Mouse (Mus musculus) CH12.LX (cell line): ENCODE results near the gene Itgam. TPM values are rescaled to one million over a fixed set of nuclear protein-coding genes. Genes with fewer than 3 reads are reported as not detected.

Experiments used
- DNase-seq: peaks from one replicate; pipeline ENCODE4 v3.0.0-alpha.2; 2013; ENCODE audit errors: extremely low read depth
- H3K27ac ChIP-seq: 2 replicates; pipeline ENCODE4 v1.5.1; 2012; ENCODE audit warnings: low read depth, mild to moderate bottlenecking, control low read depth, moderate library complexity; ENCODE audit not compliant: insufficient read depth
- H3K27me3 ChIP-seq: replicated peaks from 2 replicates; pipeline ENCODE3; 2012; ENCODE audit warnings: inconsistent platforms
- H3K36me3 ChIP-seq, 2 experiments: replicated peaks in 1 of 2; 2 replicates each; pipeline versions ENCODE3 to v1.6.1; 2012; ENCODE audit warnings: inconsistent platforms in 1 of 2, low read length in 1 of 2, mild to moderate bottlenecking in 1 of 2, mixed read lengths in 1 of 2, moderate library complexity in 1 of 2; ENCODE audit not compliant: control insufficient read depth in 1 of 2, insufficient read depth in 1 of 2
- H3K4me1 ChIP-seq, 2 experiments: 2 replicates each; pipeline ENCODE4 v1.6.1; 2012; ENCODE audit warnings: inconsistent platforms in 1 of 2, moderate library complexity in 1 of 2; ENCODE audit not compliant: insufficient read depth in 2 of 2, control insufficient read depth in 1 of 2
- H3K4me2 ChIP-seq: 2 replicates; pipeline ENCODE4 v1.6.1; 2012; ENCODE audit warnings: low read depth, mild to moderate bottlenecking, control low read depth; ENCODE audit not compliant: poor library complexity, insufficient read depth, severe bottlenecking
- H3K4me3 ChIP-seq, 3 experiments: fragments of 150-350 bp in 1 of 3; sonication (generic) in 1 of 3; replicated peaks in 1 of 3; 2 replicates each; pipeline versions ENCODE3 to v1.5.1; 2011 to 2012; ENCODE audit warnings: low read depth in 2 of 3, low read length in 2 of 3, mild to moderate bottlenecking in 2 of 3, moderate library complexity in 2 of 3, control low read depth in 1 of 3, improper control_type of control experiment in 1 of 3, inconsistent platforms in 1 of 3, mixed read lengths in 1 of 3; ENCODE audit not compliant: poor library complexity in 1 of 3
- H3K79me2 ChIP-seq: replicated peaks from 2 replicates; pipeline ENCODE4 v1.6.1; 2012; ENCODE audit warnings: mild to moderate bottlenecking, moderate library complexity; ENCODE audit not compliant: control insufficient read depth, poor library complexity, insufficient read depth, severe bottlenecking; ENCODE audit errors: extremely low read depth
- H3K9ac ChIP-seq: 2 replicates; pipeline ENCODE4 v1.6.1; 2012; ENCODE audit warnings: low read depth, mild to moderate bottlenecking, control low read depth, moderate library complexity; ENCODE audit not compliant: insufficient read depth
- H3K9me3 ChIP-seq: replicated peaks from 2 replicates; pipeline ENCODE3; 2012; ENCODE audit warnings: low read length, inconsistent platforms, mixed read lengths
- CHD1 ChIP-seq: IDR thresholded peaks from 2 replicates; pipeline ENCODE4 v1.6.1; 2012; ENCODE audit warnings: low read depth, low read length, improper control_type of control experiment, inconsistent platforms
- CHD2 ChIP-seq: IDR thresholded peaks from 2 replicates; pipeline ENCODE4 v1.6.1; 2011; ENCODE audit warnings: low read length, improper control_type of control experiment
- CTCF ChIP-seq, 2 experiments: IDR thresholded peaks in 1 of 2; conservative IDR thresholded peaks in 1 of 2; 2 replicates each; pipeline ENCODE4 v1.5.1; 2011 to 2012; ENCODE audit warnings: low read depth in 2 of 2, low read length in 2 of 2, improper control_type of control experiment in 1 of 2, inconsistent platforms in 1 of 2, mild to moderate bottlenecking in 1 of 2, moderate library complexity in 1 of 2
- E2F4 ChIP-seq: IDR thresholded peaks from 2 replicates; pipeline ENCODE4 v1.6.1; 2011; ENCODE audit warnings: low read depth, low read length, improper control_type of control experiment; ENCODE audit not compliant: insufficient replicate concordance
- ELF1 ChIP-seq: IDR thresholded peaks from 2 replicates; pipeline ENCODE4 v1.6.1; 2014; ENCODE audit warnings: low read depth, mild to moderate bottlenecking, inconsistent platforms, low read length, improper control_type of control experiment
- ETS1 ChIP-seq: conservative IDR thresholded peaks from 2 replicates; pipeline ENCODE4 v1.6.1; 2012; ENCODE audit warnings: low read depth, mild to moderate bottlenecking, inconsistent platforms, low read length, improper control_type of control experiment, moderate library complexity
- GABPA ChIP-seq: IDR thresholded peaks from 2 replicates; pipeline ENCODE4 v1.6.1; 2012; ENCODE audit warnings: low read depth, low read length, improper control_type of control experiment, inconsistent platforms; ENCODE audit not compliant: insufficient replicate concordance
- IRF4 ChIP-seq: IDR thresholded peaks from 2 replicates; pipeline ENCODE4 v1.6.1; 2014; ENCODE audit warnings: low read depth, mild to moderate bottlenecking, inconsistent platforms, low read length, improper control_type of control experiment
- JUN ChIP-seq: IDR thresholded peaks from 2 replicates; pipeline ENCODE4 v1.6.1; 2011; ENCODE audit warnings: low read depth, mild to moderate bottlenecking, low read length, improper control_type of control experiment, moderate library complexity; ENCODE audit not compliant: insufficient read depth
- JUND ChIP-seq: conservative IDR thresholded peaks from 2 replicates; pipeline ENCODE4 v1.6.1; 2011; ENCODE audit warnings: low read depth, low read length, improper control_type of control experiment
- KAT2A ChIP-seq: IDR thresholded peaks from 2 replicates; pipeline ENCODE4 v1.6.1; 2012; ENCODE audit warnings: low read length, improper control_type of control experiment, inconsistent platforms; ENCODE audit not compliant: insufficient replicate concordance
- MAFK ChIP-seq: IDR thresholded peaks from 2 replicates; pipeline ENCODE4 v1.6.1; 2011; ENCODE audit warnings: low read length, improper control_type of control experiment; ENCODE audit not compliant: insufficient replicate concordance
- MAX ChIP-seq: IDR thresholded peaks from 2 replicates; pipeline ENCODE4 v1.6.1; 2011; ENCODE audit warnings: low read length, improper control_type of control experiment
- MXI1 ChIP-seq: IDR thresholded peaks from 2 replicates; pipeline ENCODE4 v1.6.1; 2011; ENCODE audit warnings: mild to moderate bottlenecking, low read depth, low read length, improper control_type of control experiment
- MYC ChIP-seq: IDR thresholded peaks from 2 replicates; pipeline ENCODE4 v1.6.1; 2011; ENCODE audit warnings: low read depth, mild to moderate bottlenecking, improper control_type of control experiment, low read length
- NELFE ChIP-seq: IDR thresholded peaks from 2 replicates; pipeline ENCODE4 v1.6.1; 2011; ENCODE audit warnings: low read depth, low read length, improper control_type of control experiment
- POLR2A ChIP-seq: IDR thresholded peaks from 2 replicates; pipeline ENCODE4 v1.6.1; 2011; ENCODE audit warnings: low read depth, mild to moderate bottlenecking, improper control_type of control experiment, low read length
- POLR2AphosphoS2 ChIP-seq: IDR thresholded peaks from 2 replicates; pipeline ENCODE4 v1.6.1; 2011; ENCODE audit warnings: low read depth, low read length, improper control_type of control experiment
- RCOR1 ChIP-seq: conservative IDR thresholded peaks from 2 replicates; pipeline ENCODE4 v1.6.1; 2012; ENCODE audit warnings: low read depth, mild to moderate bottlenecking, inconsistent platforms, low read length, improper control_type of control experiment
- SIN3A ChIP-seq: IDR thresholded peaks from 2 replicates; pipeline ENCODE4 v1.6.1; 2012; ENCODE audit warnings: low read length, improper control_type of control experiment, inconsistent platforms
- SMC3 ChIP-seq: IDR thresholded peaks from 2 replicates; pipeline ENCODE4 v1.6.1; 2011; ENCODE audit warnings: low read depth, low read length, improper control_type of control experiment
- TBP ChIP-seq: conservative IDR thresholded peaks from 2 replicates; pipeline ENCODE4 v1.6.1; 2011; ENCODE audit warnings: low read depth, low read length, improper control_type of control experiment
- TCF12 ChIP-seq: IDR thresholded peaks from 2 replicates; pipeline ENCODE4 v1.6.1; 2014; ENCODE audit warnings: low read depth, mild to moderate bottlenecking, inconsistent platforms, low read length, improper control_type of control experiment
- UBTF ChIP-seq: IDR thresholded peaks from 2 replicates; pipeline ENCODE4 v1.6.1; 2012; ENCODE audit warnings: low read depth, mild to moderate bottlenecking, inconsistent platforms, low read length, improper control_type of control experiment, moderate library complexity
- USF1 ChIP-seq: IDR thresholded peaks from 2 replicates; pipeline ENCODE4 v1.6.1; 2014; ENCODE audit warnings: low read depth, mild to moderate bottlenecking, inconsistent platforms, low read length, improper control_type of control experiment
- USF2 ChIP-seq: conservative IDR thresholded peaks from 2 replicates; pipeline ENCODE4 v1.6.1; 2011; ENCODE audit warnings: low read depth, low read length, improper control_type of control experiment
- ZC3H11A ChIP-seq: IDR thresholded peaks from 2 replicates; pipeline ENCODE4 v1.6.1; 2012; ENCODE audit warnings: low read depth, mild to moderate bottlenecking, inconsistent platforms, low read length, improper control_type of control experiment
- ZMIZ1 ChIP-seq: IDR thresholded peaks from 2 replicates; pipeline ENCODE4 v1.6.1; 2012; ENCODE audit warnings: low read depth, mild to moderate bottlenecking, inconsistent platforms, low read length, improper control_type of control experiment
- ZNF384 ChIP-seq: IDR thresholded peaks from 2 replicates; pipeline ENCODE4 v1.6.1; 2012; ENCODE audit warnings: low read depth, low read length, improper control_type of control experiment, inconsistent platforms
- dilution Hi-C: fragments of 300-500 bp; cut with MboI; formaldehyde crosslinking; loops from 2 replicates; pipeline ENCODE4 v1.14.3; 2020; ENCODE audit warnings: low sequenced_read_pairs; ENCODE audit not compliant: extremely low pct_unique_long_range_greater_than_20kb, extremely low pct_ligation_motif_present
- in situ Hi-C: fragments of 300-500 bp; cut with MboI; formaldehyde crosslinking; loops from 3 replicates; pipeline ENCODE4 v1.14.3; 2019; ENCODE audit warnings: low sequenced_read_pairs, low pct_ligation_motif_present, low pct_unique_long_range_greater_than_20kb, mixed read lengths
- polyA plus RNA-seq: library from polyadenylated mRNA; unstranded; fragments of >175 nt; gene quantifications from 2 replicates; pipeline ENCODE4 v1.2.1, GENCODE M21; 2012; ENCODE audit warnings: low read depth; ENCODE audit not compliant: insufficient read length
- total RNA-seq, 2 experiments: library from RNA; depleted of rRNA; stranded (reverse); fragments of 300-350 nt in 1 of 2; fragments of >200 nt in 1 of 2; gene quantifications; 2 replicates each; pipeline ENCODE4 v1.2.3; 2012 to 2014

Gene Itgam
- total and polyA plus RNA-seq, 3 experiments, result 0.13 to 1.1 (median 0.48) TPM

DNA sequence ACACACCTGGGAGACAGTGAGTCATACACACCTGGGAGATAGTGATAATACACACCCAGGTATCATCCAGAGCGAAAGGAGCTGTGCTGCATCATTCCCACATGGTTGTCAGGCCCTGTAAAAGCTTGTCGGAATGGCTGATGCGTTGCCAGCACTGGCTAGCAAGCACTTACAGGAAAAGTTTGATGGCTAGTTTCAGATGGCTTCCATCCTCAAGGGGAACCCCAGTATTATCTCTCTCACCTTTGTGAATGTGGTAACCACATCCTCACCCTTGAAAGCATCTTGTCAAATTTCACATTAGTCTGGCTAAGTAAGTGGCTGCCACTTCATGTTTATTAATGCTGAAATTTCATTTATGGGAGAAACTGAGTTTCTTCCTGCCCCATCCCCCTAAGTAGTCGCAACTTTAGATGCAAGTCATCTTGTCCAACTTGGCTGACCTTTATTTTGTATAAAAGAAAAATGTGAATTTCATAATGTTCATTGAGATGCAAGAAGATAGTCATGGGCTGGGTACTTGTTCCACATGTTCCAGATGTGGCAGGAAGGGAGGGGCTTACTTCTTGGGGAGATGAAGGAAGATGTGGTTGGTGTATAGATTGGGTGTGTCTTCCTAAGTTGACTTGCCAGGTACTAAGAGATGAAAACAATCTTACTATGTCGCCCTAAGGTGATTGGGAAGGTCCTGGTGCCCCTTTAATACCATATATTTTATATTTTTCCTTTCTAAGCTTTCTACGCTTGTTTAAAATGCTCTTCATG lies 57.5 kb downstream of the Itgam start:
- H3K79me2 ChIP-seq, result no peaks in the 10 kb centered on the region
- H3K4me1 ChIP-seq, result no peaks in the 10 kb centered on the region; a peak in 1 of 4 replicates
- H3K36me3 ChIP-seq, result no peaks in the 10 kb centered on the region
- H3K4me2 ChIP-seq, result no peak overlapping the region
- TF ChIP-seq ELF1 (no peak), USF1 (no peak), MAX (no peak), USF2 (no peak), MAFK (no peak), IRF4 (no peak), KAT2A (no peak), MYC (no peak), NELFE (no peak), CTCF (conservative IDR thresholded peaks at IDR 0.05 in 1 of 2, IDR thresholded peaks at IDR 0.05 in 1 of 2; ENCODE audit: low read depth in 2 of 2, low read length in 2 of 2) (no peak), RCOR1 (no peak), ZNF384 (no peak), TBP (no peak), ZMIZ1 (no peak)
- TF ChIP-seq, all 38 proteins: peak for 0
- H3K9ac ChIP-seq, result no peak overlapping the region
- dilution Hi-C loops (no loop called here), in situ Hi-C loops (no loop called here)
- H3K27ac ChIP-seq, result no peak overlapping the region
- peaks cover 2% of the 10 kb centered on the region for H3K9me3 ChIP-seq
- peaks cover 18% of the 10 kb centered on the region for H3K27me3 ChIP-seq
- DNase-seq, result no peak
- H3K4me3 ChIP-seq, result no peak overlapping the region

DNA sequence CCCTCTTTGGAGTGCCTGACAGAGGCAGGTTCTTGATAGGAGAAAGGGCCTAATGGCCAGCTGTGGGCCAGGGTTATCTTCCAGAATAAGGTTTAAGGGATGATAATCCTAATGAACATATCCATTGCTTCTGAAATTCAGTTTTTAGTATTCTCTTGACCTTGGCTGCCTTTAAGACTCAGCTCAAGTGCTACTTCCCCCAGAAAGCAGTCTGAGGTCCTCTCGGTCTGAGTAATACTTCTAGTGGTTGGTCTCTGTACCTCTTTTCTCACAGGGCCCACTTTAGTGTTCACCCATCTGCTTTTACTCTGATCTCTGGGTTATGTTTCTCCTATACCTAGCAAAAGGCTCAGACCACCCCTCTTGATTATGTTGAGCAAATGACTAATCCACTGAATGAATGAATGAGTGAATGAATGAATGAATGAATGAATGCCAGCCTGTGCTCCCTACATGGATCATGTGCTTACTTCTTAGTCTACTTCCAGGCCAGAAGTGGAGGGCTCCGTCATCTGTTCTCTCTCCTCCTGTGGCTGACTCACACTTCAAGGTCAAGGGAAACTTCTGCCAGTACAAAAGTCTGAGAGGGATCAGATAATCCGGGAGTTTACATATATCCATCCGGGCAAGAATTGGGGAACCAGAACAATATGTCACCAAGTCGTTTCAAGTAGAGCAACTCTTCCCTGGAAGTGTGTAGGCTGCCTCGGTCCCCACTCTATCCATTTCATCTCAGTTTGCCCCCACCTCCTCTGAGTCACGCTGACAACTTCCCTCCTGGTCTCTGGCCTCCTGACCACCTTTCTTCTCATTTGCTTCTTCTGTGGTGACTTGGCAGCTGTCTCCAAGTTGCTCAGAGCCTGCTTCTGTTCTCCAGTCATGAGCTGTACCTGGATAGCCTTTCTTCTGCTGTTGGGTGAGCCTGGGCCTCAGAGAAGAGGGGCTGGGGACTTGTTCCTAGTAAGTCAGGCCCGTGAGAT lies 66.6 kb downstream of the Itgam start, which contains the start of gene Itgax:
Gene Itgax (plus strand): TSS at position 807 of the 980 bp plus-strand sequence.
- Histone ChIP-seq H3K36me3 (no peaks in the 10 kb centered on the region), H3K27ac (no peak within 1 kb of the TSS), H3K9me3 (no peaks in the 10 kb centered on the region), H3K79me2 (no peaks in the 10 kb centered on the region), H3K4me1 (peaks cover 7 to 48% of the 10 kb centered on the region in 2 experiments), H3K4me3 (no peak within 1 kb of the TSS), H3K9ac (peak within 1 kb of the TSS; percentile 1; the same call in 1 of the 2 replicates), H3K4me2 (no peak within 1 kb of the TSS), H3K27me3 (no peaks in the 10 kb centered on the region)
- dilution Hi-C loops, result no loop called here
- peak; percentile 53 for DNase-seq
- in situ Hi-C loops, result no loop called here
- TF ChIP-seq SIN3A (no peak), KAT2A (no peak), POLR2A (no peak), POLR2AphosphoS2 (no peak), ZC3H11A (no peak), JUND (peak; percentile 91), MXI1 (no peak), UBTF (no peak; the same call in 1 of the 2 replicates), TCF12 (peak; percentile 21; the same call in 1 of the 2 replicates), MAX (no peak; the same call in 1 of the 2 replicates), JUN (peak; percentile 78), CTCF (conservative IDR thresholded peaks at IDR 0.05 in 1 of 2, IDR thresholded peaks at IDR 0.05 in 1 of 2; ENCODE audit: low read depth in 2 of 2, low read length in 2 of 2) (no peak), CHD2 (peak; percentile 64), GABPA (no peak), E2F4 (no peak), SMC3 (no peak), CHD1 (no peak), RCOR1 (0 out of 2 replicates have a peak, but pooled peaks have one; percentile 73), ETS1 (no peak)
